Mouse (Mus musculus) heart, embryonic 12.5 days (tissue): Measurements from ENCODE around the gene Ubfd1. TPM values are rescaled to one million over a fixed set of nuclear protein-coding genes. Genes with fewer than 3 reads are reported as not detected.

Source experiments
- ATAC-seq: fragments of 200-750 bp; cut with Nextera tagmentation; 2 replicates; pipeline ENCODE4 v1.8.0; 2017; ENCODE audit warnings: moderate TSS enrichment, moderate library complexity; ENCODE audit not compliant: insufficient number of reproducible peaks, low FRiP score
- H3K27ac ChIP-seq: fragments of 300-500 bp; sonication (generic); 2 replicates; pipeline ENCODE4 v1.5.1; 2016; ENCODE audit warnings: mild to moderate bottlenecking, moderate library complexity; ENCODE audit not compliant: poor library complexity, severe bottlenecking
- H3K27me3 ChIP-seq: fragments of 300-500 bp; sonication (generic); replicated peaks from 2 replicates; pipeline ENCODE4 v1.6.1; 2016; ENCODE audit warnings: mild to moderate bottlenecking, moderate library complexity
- H3K36me3 ChIP-seq: fragments of 300-500 bp; sonication (generic); 2 replicates; pipeline ENCODE4 v1.6.1; 2016; ENCODE audit warnings: mild to moderate bottlenecking, moderate library complexity
- H3K4me1 ChIP-seq: fragments of 300-500 bp; sonication (generic); replicated peaks from 2 replicates; pipeline ENCODE4 v1.6.1; 2016; ENCODE audit warnings: mild to moderate bottlenecking
- H3K4me2 ChIP-seq: fragments of 300-500 bp; sonication (generic); 2 replicates; pipeline ENCODE4 v1.6.1; 2016; ENCODE audit warnings: mild to moderate bottlenecking, moderate library complexity
- H3K4me3 ChIP-seq: fragments of 300-500 bp; sonication (generic); 2 replicates; pipeline ENCODE4 v1.5.1; 2016; ENCODE audit warnings: mild to moderate bottlenecking
- H3K9ac ChIP-seq: fragments of 300-500 bp; sonication (generic); 2 replicates; pipeline ENCODE4 v1.6.1; 2016; ENCODE audit warnings: mild to moderate bottlenecking, moderate library complexity
- H3K9me3 ChIP-seq: fragments of 300-500 bp; sonication (generic); replicated peaks from 2 replicates; pipeline ENCODE4 v1.6.1; 2016; ENCODE audit warnings: mild to moderate bottlenecking, moderate library complexity
- WGBS: fragments of 180-500 bp; shearing (Covaris S2); methylation state at CpG from one replicate; pipeline ENCODE4 v1.1.7; 2016; 5-methylcytosine and 5-hydroxymethylcytosine counted together
- polyA plus RNA-seq: library from polyadenylated mRNA; unstranded; fragments of >200 nt; fragmentation: Nextera tagmentation; extraction: Ambion mirVana; gene quantifications from 2 replicates; pipeline ENCODE4 v1.2.1, GENCODE M21; 2016

The Ubfd1 gene
- polyA plus RNA-seq, 1 experiment from 2014 or later: 73.5 TPM

GRCm38 (mm10) chr7:122046813-122047212 lies 20.2 kb upstream of the Ubfd1 start:
- ATAC-seq: peak; percentile 62; the same call in 1 of the 2 replicates
- peak overlapping the region; percentile 42 for H3K4me2 ChIP-seq
- H3K27ac ChIP-seq: peak overlapping the region; percentile 94
- H3K4me3 ChIP-seq: peak overlapping the region; percentile 27
- peaks cover 49% of the 10 kb centered on the region for H3K36me3 ChIP-seq
- no peaks in the 10 kb centered on the region for H3K9me3 ChIP-seq
- H3K4me1 ChIP-seq: peaks cover 65% of the 10 kb centered on the region
- H3K9ac ChIP-seq: peak overlapping the region; percentile 52
- 12% methylated on average over 2 of the region's 2 CpGs for WGBS
- H3K27me3 ChIP-seq: no peaks in the 10 kb centered on the region

- Histone ChIP-seq H3K4me3 (no peak overlapping the region), H3K36me3 (peaks cover 42% of the 10 kb centered on the region), H3K9me3 (no peaks in the 10 kb centered on the region), H3K27me3 (no peaks in the 10 kb centered on the region), H3K27ac (peak overlapping the region; percentile 94), H3K9ac (no peak overlapping the region), H3K4me2 (no peak overlapping the region), H3K4me1 (peaks cover 54% of the 10 kb centered on the region)
- WGBS: 86% methylated on average over 9 of the region's 9 CpGs
- no peak for ATAC-seq
Observed at GRCm38 (mm10) chr7:122048191-122048590, 18.8 kb upstream of the Ubfd1 start.

GRCm38 (mm10) chr7:122050834-122051233 lies 16.1 kb upstream of the Ubfd1 start:
- Histone ChIP-seq H3K4me2 (no peak overlapping the region), H3K9me3 (no peaks in the 10 kb centered on the region), H3K36me3 (peaks cover 55% of the 10 kb centered on the region), H3K27me3 (no peaks in the 10 kb centered on the region), H3K4me3 (no peak overlapping the region), H3K4me1 (peaks cover 36% of the 10 kb centered on the region), H3K9ac (no peak overlapping the region), H3K27ac (no peak overlapping the region)
- ATAC-seq: no peak
- 68% methylated on average over 1 of the region's 1 CpGs for WGBS

- ATAC-seq: no peak
- Histone ChIP-seq H3K4me1 (0 out of 2 replicates have a peak, but pooled peaks cover 2% of the 10 kb centered on the region), H3K27me3 (no peaks in the 10 kb centered on the region), H3K27ac (no peak overlapping the region), H3K4me2 (no peak overlapping the region), H3K36me3 (peaks cover 66% of the 10 kb centered on the region), H3K4me3 (no peak overlapping the region), H3K9ac (no peak overlapping the region), H3K9me3 (no peaks in the 10 kb centered on the region)
- 83% methylated on average over 5 of the region's 5 CpGs for WGBS
Observed at GRCm38 (mm10) chr7:122056633-122057032, 10.3 kb upstream of the Ubfd1 start.

- no peak overlapping the region for H3K9ac ChIP-seq
- H3K36me3 ChIP-seq: peaks cover 38% of the 10 kb centered on the region
- H3K9me3 ChIP-seq: no peaks in the 10 kb centered on the region
- H3K4me2 ChIP-seq: peak overlapping the region; percentile 86
- peak overlapping the region; percentile 92; the same call in 1 of the 2 replicates for H3K27ac ChIP-seq
- peak overlapping the region; percentile 99; the same call in 1 of the 2 replicates for H3K4me3 ChIP-seq
- H3K4me1 ChIP-seq: peaks cover 20% of the 10 kb centered on the region
- 42% methylated on average over 1 of the region's 1 CpGs for WGBS
- no peak for ATAC-seq
- no peaks in the 10 kb centered on the region for H3K27me3 ChIP-seq
Observed at GRCm38 (mm10) chr7:122065656-122066055, 1.3 kb upstream of the Ubfd1 start.

- WGBS: 15% methylated on average over 31 of the region's 31 CpGs
- Histone ChIP-seq H3K36me3 (peaks cover 42% of the 10 kb centered on the region), H3K27me3 (no peaks in the 10 kb centered on the region), H3K4me3 (peak overlapping the region; percentile 99), H3K9ac (peak overlapping the region; percentile 99), H3K4me2 (peak overlapping the region; percentile 86), H3K9me3 (no peaks in the 10 kb centered on the region), H3K4me1 (peaks cover 20% of the 10 kb centered on the region), H3K27ac (peak overlapping the region; percentile 92)
- no peak; the same call in 1 of the 2 replicates for ATAC-seq
Observed at GRCm38 (mm10) chr7:122066102-122066944, 652 bp upstream of the Ubfd1 start.

GRCm38 (mm10) chr7:122067517-122068381 lies 774 bp downstream of the Ubfd1 start:
- Histone ChIP-seq H3K9me3 (no peaks in the 10 kb centered on the region), H3K4me2 (peak overlapping the region; percentile 86), H3K9ac (peak overlapping the region; percentile 99), H3K4me1 (peaks cover 20% of the 10 kb centered on the region), H3K27ac (peak overlapping the region; percentile 92), H3K27me3 (no peaks in the 10 kb centered on the region), H3K36me3 (peaks cover 43% of the 10 kb centered on the region), H3K4me3 (peak overlapping the region; percentile 99)
- peak; percentile 20 for ATAC-seq
- WGBS: 2% methylated on average over 58 of the region's 58 CpGs

- H3K4me2 ChIP-seq: no peak overlapping the region
- no peaks in the 10 kb centered on the region for H3K27me3 ChIP-seq
- H3K9me3 ChIP-seq: no peaks in the 10 kb centered on the region
- peaks cover 91% of the 10 kb centered on the region for H3K36me3 ChIP-seq
- H3K4me3 ChIP-seq: no peak overlapping the region
- H3K4me1 ChIP-seq: peaks cover 3% of the 10 kb centered on the region
- no peak overlapping the region for H3K27ac ChIP-seq
- no peak overlapping the region for H3K9ac ChIP-seq
- WGBS: 69% methylated on average over 3 of the region's 3 CpGs
- no peak for ATAC-seq
Observed at GRCm38 (mm10) chr7:122074374-122074773, 7.4 kb downstream of the Ubfd1 start.

GRCm38 (mm10) chr7:122079798-122080554 lies 13.0 kb downstream of the Ubfd1 start:
- no peaks in the 10 kb centered on the region for H3K9me3 ChIP-seq
- H3K9ac ChIP-seq: no peak overlapping the region
- no peak for ATAC-seq
- WGBS: 90% methylated on average over 8 of the region's 8 CpGs
- no peak overlapping the region for H3K4me2 ChIP-seq
- no peak overlapping the region for H3K27ac ChIP-seq
- peaks cover 7% of the 10 kb centered on the region for H3K4me1 ChIP-seq
- peaks cover 84% of the 10 kb centered on the region for H3K36me3 ChIP-seq
- no peak overlapping the region for H3K4me3 ChIP-seq
- H3K27me3 ChIP-seq: no peaks in the 10 kb centered on the region

- Histone ChIP-seq H3K9ac (no peak overlapping the region), H3K36me3 (peaks cover 82% of the 10 kb centered on the region), H3K4me1 (peaks cover 9% of the 10 kb centered on the region), H3K9me3 (no peaks in the 10 kb centered on the region), H3K27me3 (no peaks in the 10 kb centered on the region), H3K27ac (no peak overlapping the region), H3K4me2 (no peak overlapping the region), H3K4me3 (no peak overlapping the region)
- ATAC-seq: no peak
- WGBS: 97% methylated on average over 1 of the region's 1 CpGs
Observed at GRCm38 (mm10) chr7:122081071-122081470, 14.1 kb downstream of the Ubfd1 start.
